Mouse (Mus musculus) adrenal gland, postnatal 4 days (tissue): ENCODE data around the gene Wipf3. TPM values are rescaled to one million over a fixed set of nuclear protein-coding genes. Genes with fewer than 3 reads are reported as not detected.
A peak's percentile ranks its signal among the peaks of the same experiment; 100 is the strongest.

Experiments used
- DNase-seq, 2 experiments: peaks; one replicate each; pipeline ENCODE4 v3.0.0; 2021 to 2022; ENCODE audit warnings: low spot score in 2 of 2, mixed read lengths in 2 of 2
- total RNA-seq, 2 experiments: library from RNA; stranded (reverse); gene quantifications; 2 replicates each; pipeline ENCODE4 v1.2.3; 2021

Wipf3 gene
- total RNA-seq, 2 experiments from 2014 or later, result 2.7 to 4.3 TPM

DNA sequence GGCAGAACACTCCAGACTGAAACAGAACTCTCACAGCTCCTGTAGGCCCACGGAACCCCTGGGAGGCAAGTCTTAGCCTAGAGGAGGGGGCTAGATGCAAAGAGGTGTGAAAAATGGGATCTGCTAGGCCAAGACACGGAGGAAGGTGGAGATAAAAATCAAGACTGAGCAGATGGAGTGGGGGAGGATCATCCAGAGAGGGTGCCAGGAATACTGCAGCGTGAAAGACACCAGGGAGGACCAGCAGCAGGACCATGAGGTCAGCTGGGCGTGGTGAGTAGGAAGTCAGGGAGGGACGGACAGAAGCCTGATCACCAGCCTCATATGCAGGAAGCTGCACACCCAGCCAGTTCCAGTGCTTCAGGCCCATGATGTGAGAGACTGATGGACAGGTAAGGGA lies 89.4 kb downstream of the Wipf3 start:
- no peak for DNase-seq

DNA sequence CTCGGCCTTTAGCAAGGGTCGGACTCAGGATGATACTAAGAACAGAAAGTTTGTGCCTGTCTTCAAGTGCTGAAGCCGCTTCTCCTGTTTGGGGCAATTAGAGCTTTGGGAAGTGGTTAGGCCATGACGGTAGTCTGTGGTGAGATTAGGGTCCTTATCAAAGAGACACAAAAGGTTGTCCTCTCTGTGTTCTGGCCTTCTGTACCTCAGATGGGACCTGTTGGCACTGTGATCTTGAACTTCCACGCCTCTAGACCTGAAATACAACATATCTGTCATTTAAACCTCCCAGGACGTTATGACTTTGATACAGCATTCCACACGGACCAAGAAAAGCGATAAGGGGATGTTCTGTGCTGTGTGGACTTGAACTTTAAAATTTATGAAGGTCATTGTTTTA lies 99.3 kb downstream of the Wipf3 start:
- no peak for DNase-seq

DNA sequence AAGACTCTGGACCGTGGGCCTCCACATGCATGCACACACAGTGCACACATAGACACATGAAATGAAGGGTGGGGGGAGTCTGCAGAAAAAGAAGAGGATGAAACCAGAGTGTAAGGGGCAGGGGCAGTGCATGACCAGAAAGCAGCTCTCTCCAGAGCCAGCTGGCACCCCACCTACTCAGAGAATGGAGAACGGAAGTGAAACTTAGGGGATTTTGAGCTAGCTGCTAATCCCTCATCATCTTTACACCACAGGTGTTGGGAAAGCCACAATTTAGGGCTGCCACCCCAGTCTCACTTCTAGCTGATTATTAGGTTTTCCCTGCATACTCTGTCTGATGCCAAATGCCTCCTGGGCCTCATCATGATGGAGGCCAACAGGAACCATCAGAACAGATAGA lies 100.8 kb downstream of the Wipf3 start:
- no peak for DNase-seq

DNA sequence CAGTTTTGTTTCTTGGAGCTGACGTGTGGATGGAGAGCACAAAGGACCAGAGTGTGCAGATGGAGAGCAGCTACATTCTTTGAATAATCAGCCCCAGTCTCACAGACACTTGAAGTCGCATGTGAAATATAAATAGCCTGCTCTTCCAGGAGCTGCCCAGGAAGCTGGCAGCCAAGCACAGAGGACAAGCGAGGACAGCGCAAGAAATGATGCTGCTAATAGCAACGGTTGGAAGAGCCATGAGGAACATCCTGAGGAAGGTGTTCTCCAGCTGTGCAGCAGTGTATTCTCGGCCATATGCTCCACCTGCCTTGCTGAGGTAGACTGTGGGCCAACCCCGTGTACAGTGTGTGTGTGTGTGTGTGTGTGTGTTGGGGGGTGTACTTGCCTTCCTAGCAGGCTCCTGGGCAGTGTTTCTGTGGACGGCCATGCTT lies 101.7 kb downstream of the Wipf3 start:
- DNase-seq, result no peak

DNA sequence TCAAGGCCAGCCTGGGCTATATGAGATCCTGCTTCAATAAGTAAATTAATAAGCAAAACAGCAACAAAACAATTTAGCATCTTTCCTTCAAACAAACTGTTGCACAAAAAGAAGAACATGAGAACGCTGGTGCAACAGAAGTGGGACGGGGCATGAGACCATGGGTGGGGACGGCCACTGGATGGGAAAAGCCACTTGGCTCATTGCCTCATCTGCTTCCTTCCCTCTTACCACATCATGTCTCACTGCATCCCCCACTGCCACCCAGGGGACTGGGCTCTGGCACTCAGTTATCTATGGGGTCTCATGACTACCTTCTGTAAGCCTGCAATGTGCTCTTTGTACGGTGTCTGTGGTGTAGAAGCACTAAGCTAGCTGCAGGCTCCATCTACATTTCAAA lies 106.1 kb downstream of the Wipf3 start:
- no peak for DNase-seq

DNA sequence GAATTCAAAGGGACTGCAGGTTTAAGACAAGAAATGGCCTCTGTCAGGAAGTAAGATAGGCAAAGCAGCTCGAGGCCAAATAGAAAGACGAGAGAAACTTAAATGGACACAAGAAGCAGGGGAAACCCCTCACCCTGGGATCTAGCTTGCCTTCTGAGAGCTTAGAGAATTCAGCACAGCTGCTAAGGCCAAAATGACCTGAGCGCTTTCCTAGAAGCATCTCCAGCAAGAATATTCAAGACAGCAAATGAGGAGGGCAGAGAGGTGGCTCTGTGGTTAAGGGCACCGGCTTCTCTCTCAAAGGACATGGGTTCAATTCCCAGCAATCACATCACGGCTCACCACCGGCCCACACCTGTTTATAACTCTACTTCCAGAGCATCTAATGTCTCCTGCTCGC lies 107.7 kb downstream of the Wipf3 start:
- DNase-seq, result no peak

DNA sequence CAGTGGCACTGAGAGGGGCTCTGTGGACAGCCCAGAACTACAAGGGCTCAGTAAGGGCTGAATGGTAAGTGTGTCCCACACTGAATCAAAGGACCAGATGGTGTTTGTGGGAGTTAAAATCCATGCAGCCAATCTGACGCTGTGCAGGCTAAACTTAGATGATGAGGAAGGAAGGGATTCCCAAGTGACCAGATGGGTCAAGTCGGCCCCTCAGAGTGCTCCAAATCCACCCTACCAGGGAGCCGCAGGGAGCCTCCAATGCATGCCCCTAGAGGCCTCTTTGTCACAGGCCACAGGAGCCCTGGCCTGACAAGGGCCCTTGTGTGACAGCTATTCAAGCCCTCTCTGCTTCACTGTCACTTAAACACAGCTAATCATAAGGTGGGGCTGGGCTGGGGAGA lies 109.4 kb downstream of the Wipf3 start:
- no peak for DNase-seq

DNA sequence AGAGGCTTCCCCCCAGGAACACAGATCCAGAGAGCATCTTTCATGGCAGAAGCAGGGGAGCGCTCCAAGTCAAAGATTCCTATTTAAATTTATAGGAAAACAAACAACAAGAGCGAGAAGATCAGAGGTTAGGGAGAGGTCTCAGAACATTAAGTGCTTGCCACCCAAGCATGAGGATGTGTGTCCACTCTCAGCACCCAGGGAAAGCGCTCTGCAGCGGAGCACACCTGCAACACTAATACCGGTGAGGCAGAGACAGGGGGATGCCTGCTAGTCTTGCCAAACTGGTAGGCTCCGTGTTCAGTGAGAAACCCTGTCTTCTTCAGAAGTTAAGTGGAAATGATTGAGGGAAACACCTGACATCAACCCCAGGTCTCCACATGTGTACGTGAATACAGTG lies 110.0 kb downstream of the Wipf3 start:
- DNase-seq, result no peak

DNA sequence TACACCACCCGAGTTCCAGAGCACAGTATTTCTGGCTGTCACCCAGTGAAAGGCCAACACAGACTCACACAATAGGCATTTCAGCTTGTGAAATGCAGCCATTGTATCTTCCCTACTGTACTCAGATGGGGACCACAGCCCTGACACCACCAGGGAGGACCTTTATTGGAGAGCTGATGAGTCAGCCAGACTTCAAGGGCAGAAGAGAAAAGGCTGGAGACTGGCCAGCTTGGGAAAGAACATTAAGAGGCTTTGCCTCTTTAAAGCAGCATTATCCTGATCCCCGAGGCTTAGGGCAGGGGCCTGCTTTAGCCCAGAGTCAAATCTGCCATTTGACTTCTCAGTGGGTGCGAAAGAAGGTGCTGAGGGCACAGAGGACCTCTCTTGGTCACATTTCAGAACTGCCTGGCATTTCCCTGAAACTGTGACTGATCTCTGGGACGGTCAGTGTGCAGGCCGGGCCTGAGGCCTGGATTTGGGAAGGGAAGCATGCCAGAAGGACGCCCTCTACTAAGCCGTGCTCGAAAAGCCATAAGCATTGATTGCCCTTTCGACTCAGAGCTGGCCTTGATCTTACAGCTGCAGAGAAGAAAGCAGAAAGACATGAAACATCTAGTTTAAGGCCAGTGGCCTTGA lies 111.0 kb downstream of the Wipf3 start:
- peak in 1 of 2 experiments; percentile 30 for DNase-seq

DNA sequence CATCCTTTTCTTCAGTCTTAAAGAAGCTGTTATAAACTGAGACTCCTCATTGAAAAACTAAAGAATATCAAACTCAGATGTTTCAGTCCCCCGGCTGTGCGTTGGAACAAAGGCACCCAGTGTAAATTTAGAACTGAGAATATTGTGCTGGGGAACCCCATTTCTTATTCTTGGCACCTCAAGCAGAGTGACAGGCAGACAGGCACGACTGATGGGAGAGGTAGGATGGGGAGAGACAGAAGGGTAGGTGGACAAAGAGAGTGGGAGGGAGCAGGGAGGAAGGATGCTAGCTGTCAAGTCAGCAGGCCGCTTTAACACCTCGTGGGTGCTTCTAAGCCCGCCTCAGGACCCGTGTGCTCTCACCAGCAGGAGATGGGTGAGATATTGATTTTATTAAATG lies 113.4 kb downstream of the Wipf3 start:
- DNase-seq, result no peak

DNA sequence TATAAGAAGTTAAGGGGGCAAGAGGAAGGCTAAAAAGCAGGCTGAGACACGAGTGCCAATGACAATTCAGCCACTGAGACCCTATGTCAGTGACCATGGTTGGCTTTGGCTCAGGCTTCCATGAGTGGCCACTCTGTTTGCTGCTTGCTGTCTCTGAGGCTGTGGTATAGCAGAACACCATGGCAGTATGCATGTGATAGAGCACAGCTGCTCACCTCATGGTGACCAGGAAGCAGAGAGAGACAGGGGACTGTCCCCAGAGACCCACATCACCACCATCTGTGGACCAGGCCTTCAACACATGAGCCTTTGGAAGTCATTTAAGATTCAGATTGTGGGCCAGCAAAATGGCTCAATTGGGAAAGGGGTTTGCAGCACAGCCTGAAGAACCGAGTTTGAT lies 114.2 kb downstream of the Wipf3 start:
- no peak for DNase-seq

DNA sequence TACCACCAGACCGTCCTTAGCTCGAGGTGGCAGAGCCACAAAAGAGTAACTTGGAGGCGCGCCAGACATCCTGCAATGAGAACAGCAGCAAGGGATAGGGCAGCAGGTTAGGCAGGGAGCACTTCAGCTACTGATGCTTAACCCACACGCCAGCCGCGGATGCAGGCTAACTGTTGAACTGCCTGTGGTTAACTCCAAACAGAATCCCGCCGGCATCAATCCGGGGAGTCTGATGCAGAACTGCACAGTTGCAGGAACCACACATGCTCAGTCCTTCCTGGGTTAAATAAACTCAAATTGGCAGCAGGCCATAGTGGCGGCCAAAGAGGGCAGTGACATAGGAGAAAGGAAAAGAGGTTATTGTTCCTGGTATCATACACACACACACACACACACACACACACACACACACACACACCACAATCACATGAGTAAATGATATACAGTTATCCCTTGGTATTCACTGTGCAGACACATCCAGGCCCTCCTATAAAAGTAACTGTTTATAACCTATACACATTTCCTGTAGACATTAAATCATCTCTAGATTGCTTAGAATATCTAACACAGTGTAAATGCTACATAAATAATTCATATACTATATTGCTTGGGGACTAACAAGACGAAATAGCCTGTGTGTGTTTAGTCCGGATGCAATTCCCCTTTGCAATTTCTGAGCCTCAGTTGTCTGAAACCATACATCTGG lies 119.1 kb downstream of the Wipf3 start:
- no peak for DNase-seq

DNA sequence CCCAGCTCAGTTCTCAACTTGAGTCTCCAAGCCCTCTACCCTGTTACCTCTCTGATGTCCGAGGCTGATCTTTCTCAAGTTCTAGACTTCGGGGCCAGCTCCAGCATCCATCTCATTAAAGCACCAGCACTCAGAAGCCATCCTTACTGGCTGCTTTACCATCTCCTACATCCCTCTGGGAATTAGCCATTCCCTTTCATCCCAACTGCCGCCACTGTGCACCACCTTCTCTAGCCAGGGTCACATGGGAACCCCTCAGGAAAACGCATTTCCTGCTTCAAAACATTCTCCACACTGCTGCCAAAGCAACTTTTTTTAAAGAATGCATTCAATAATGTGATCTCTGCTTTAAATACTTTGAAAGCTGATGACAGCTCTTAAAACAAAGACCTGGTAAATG lies 119.9 kb downstream of the Wipf3 start:
- no peak for DNase-seq

DNA sequence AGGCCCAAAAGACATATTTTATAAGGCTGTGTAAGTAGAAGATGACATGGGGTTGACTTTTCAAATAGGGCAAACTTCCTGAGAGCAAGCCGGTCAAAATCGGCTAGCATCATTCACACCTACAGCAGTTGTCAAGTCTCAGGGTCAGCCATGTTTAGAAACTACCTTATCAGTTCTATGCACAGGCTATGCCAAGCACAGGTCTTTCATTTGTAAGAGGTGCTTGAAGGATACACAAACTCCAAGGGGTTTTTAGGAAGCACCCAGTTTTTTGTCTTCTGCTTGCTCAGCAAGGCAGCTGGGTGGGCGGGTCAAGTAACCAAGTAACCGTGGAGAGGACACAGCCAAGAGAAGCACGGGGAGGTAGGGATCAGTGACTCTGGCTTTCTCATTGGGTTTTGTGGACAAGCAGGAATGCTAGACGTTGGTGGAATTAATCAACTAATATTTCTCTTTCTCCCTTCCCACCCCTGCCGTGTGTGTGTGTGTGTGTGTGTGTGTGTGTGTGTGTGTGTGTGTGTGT lies 121.5 kb downstream of the Wipf3 start:
- DNase-seq, result no peak

DNA sequence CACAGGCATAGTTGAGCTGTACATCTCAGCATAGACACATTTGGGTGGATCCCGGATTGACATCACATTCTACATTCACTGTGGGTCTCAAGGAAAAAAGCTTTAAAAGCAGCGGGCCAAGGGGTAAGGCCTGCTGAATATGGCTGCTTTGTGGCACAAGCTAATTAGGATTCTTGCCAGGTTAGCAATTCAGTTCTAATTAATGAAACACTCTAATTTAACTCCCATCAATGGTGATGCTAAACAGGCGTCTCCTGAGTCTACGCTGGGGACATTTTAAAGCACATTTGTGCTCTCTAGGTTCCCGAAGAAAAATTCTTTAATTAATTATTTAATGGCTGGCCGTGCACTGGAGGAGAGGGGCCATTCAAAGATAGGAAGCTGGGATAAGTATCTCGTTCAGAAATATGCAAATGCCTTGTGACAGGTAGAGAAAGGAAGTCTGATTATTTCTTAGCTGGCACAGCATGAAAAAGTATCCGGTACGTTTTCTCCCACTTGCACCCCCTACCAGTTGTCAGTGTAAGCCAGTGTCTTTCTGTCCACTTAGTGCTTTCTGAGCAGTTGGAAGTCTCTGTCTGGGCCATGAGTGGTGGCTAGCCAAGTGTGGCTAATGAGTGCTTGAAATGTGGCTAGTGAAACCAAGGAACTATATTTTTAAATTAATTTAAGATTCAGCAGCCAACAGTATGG lies 123.5 kb downstream of the Wipf3 start:
- DNase-seq, result no peak

Other genes starting within 250 kb of the Wipf3 start
- gene Prr15, start 103.8 kb upstream of the Wipf3 start, total RNA-seq, result 1 to 10 TPM; 6.3 to 7.7 TPM
- 10 to 100 TPM; 29.9 to 33.5 TPM for gene Scrn1, start 136.9 kb downstream of the Wipf3 start, total RNA-seq
- gene Plekha8, start 165.5 kb downstream of the Wipf3 start, total RNA-seq, result 10 to 100 TPM; 18.3 to 18.7 TPM
- 10 to 100 TPM; 30.5 to 30.7 TPM for gene Fkbp14, start 167.7 kb downstream of the Wipf3 start, total RNA-seq